Mouse (Mus musculus) cerebellum, adult 11-12 months (tissue): ENCODE measurements around the gene Gm12790.
"Not testable (repeated sequence)": the region's sequence is repeated elsewhere in the genome, so short reads cannot be mapped to it uniquely, and the experiment has no call there.

Source experiments
- DNase-seq: peaks from one replicate; pipeline ENCODE4 v3.0.0; 2022

Gene Gm12790

DNA sequence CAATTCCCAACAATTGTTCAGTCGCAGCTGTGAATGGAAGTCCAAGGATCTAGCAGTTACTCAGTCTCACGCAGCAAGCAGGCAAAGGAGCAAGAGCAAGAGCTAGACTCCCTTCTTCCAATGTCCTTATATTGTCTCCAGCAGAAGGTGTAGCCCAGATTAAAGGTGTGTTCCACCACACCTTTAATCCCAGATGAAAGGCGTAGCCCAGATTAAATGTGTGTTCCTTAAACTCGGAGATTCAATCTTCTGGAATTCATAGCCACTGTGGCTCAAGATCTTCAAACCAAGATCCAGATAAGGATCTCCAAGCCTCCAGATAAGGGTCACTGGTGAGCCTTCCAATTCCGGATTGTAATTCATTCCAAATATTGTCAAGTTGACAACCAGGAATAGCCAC, at the start of gene Gm12790:
TSS of gene Gm12790 (minus strand) at position 101 of the 400 bp plus-strand sequence.
- DNase-seq = not testable (repeated sequence)

- no peak for DNase-seq
These were observed 45.8 kb upstream of the Gm12790 start for GRCm38 (mm10) chr4:102026619-102027018.

GRCm38 (mm10) chr4:101998267-101998922, 17.5 kb upstream of the Gm12790 start:
- DNase-seq = peak; percentile 48

GRCm38 (mm10) chr4:101997426-101997825, 16.6 kb upstream of the Gm12790 start:
- no peak for DNase-seq

GRCm38 (mm10) chr4:101986326-101986725, 5.5 kb upstream of the Gm12790 start, which contains the start of gene Gm12789:
TSS of gene Gm12789 (plus strand) at chr4:101986626.
- DNase-seq = not testable (repeated sequence)

- DNase-seq = no peak
These were observed 4.8 kb upstream of the Gm12790 start for GRCm38 (mm10) chr4:101985678-101986077.

DNA sequence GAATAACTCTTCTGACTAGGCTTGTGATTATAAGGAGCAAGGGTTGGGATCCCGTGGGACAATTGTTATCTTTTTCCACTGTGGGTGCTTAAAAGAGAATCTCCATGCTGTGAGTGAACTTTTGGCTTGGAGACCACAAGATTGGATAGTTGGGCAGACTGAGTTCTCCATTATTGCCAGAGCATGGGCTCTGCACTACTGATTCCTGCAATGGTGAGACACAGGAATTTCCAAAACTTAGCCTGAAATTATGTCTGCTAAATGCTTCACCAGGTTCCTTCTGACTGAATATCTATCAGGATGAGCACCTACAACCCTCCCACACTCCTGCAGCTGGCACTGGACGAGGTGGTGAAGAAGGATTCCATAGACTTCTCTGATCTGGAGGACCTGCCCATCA, 40.7 kb downstream of the Gm12790 start, which contains the start of gene Gm12794:
TSS of gene Gm12794 (plus strand) at position 301 of the 400 bp plus-strand sequence.
- not testable (repeated sequence) for DNase-seq
